Mouse (Mus musculus) left cerebral cortex, postnatal 14 days (tissue): ENCODE results near the gene Fgd6. TPM values are rescaled to one million over a fixed set of nuclear protein-coding genes. Genes with fewer than 3 reads are reported as not detected.

Experiments
- DNase-seq, 2 experiments: peaks; one replicate each; pipeline ENCODE4 v3.0.0; 2021 to 2022; ENCODE audit warnings: low spot score in 2 of 2, mixed read lengths in 1 of 2
- intact Hi-C: fragments of 180-260 bp; cut with DNase I; formaldehyde crosslinking; loops from one replicate; pipeline ENCODE4 v1.15.1; 2025
- long read RNA-seq, 2 experiments: library from polyadenylated mRNA; stranded (forward); transcript quantifications; one replicate each; pipeline ENCODE4 v2.0.0; 2021
- total RNA-seq, 2 experiments: library from RNA; stranded (reverse); gene quantifications; 2 replicates each; pipeline ENCODE4 v1.2.3; 2021

The Fgd6 gene
- 1 to 10 TPM; 8.4 to 8.9 TPM for total RNA-seq
- long read RNA-seq, experiment 1, partial matches to known transcripts: 0 of 2 reads
- long read RNA-seq, experiment 1, other reads (novel, unspliced or antisense): 2 of 2 reads
- long read RNA-seq, experiment 2, partial matches to known transcripts: 0 of 1 reads
- long read RNA-seq, experiment 2, other reads (novel, unspliced or antisense): 1 of 1 reads

- peak; percentile 99 for DNase-seq
- intact Hi-C loops: loop anchor here (1.0 to 5.0 kb wide), 2 partner anchors 61 to 79 kb away; no protein-coding TSS in a partner anchor
These were observed at the start of gene Fgd6, which contains the start of gene Vezt for GRCm38 (mm10) chr10:94035658-94036374. Fgd6 (plus strand) TSS chr10:94036001. Vezt (minus strand) TSS chr10:94035817.

GRCm38 (mm10) chr10:93994136-93994535 lies 41.7 kb upstream of the Fgd6 start:
- DNase-seq: no peak
- intact Hi-C loops: no loop called here

GRCm38 (mm10) chr10:93995100-93995499 lies 40.7 kb upstream of the Fgd6 start:
- no peak for DNase-seq
- intact Hi-C loops: no loop called here

GRCm38 (mm10) chr10:93999357-93999756 lies 36.4 kb upstream of the Fgd6 start:
- intact Hi-C loops: no loop called here

GRCm38 (mm10) chr10:94000223-94000622 lies 35.6 kb upstream of the Fgd6 start:
- intact Hi-C loops: no loop called here

More at GRCm38 (mm10) chr10:93999357-93999756, 36.4 kb upstream of the Fgd6 start:
- no peak for DNase-seq

GRCm38 (mm10) chr10:94008356-94008755 lies 27.4 kb upstream of the Fgd6 start:
- intact Hi-C loops: no loop called here
- no peak for DNase-seq

More at GRCm38 (mm10) chr10:94000223-94000622, 35.6 kb upstream of the Fgd6 start:
- no peak for DNase-seq

GRCm38 (mm10) chr10:94009991-94010679 lies 25.7 kb upstream of the Fgd6 start:
- no peak for DNase-seq
- intact Hi-C loops: no loop called here

- intact Hi-C loops: no loop called here
These were observed 24.8 kb upstream of the Fgd6 start for GRCm38 (mm10) chr10:94011024-94011423.

GRCm38 (mm10) chr10:94013196-94013595 lies 22.6 kb upstream of the Fgd6 start:
- intact Hi-C loops: no loop called here

More at GRCm38 (mm10) chr10:94011024-94011423, 24.8 kb upstream of the Fgd6 start:
- DNase-seq: no peak

GRCm38 (mm10) chr10:94014200-94014599 lies 21.6 kb upstream of the Fgd6 start:
- intact Hi-C loops: no loop called here
- no peak for DNase-seq

More at GRCm38 (mm10) chr10:94013196-94013595, 22.6 kb upstream of the Fgd6 start:
- DNase-seq: peak; percentile 64 to 76

GRCm38 (mm10) chr10:94017455-94017854 lies 18.3 kb upstream of the Fgd6 start:
- no peak for DNase-seq
- intact Hi-C loops: no loop called here

- intact Hi-C loops: no loop called here
- DNase-seq: peak in 1 of 2 experiments; percentile 12
These were observed 15.2 kb upstream of the Fgd6 start for GRCm38 (mm10) chr10:94020587-94020986.

- intact Hi-C loops: no loop called here
- DNase-seq: no peak
These were observed 14.7 kb upstream of the Fgd6 start for GRCm38 (mm10) chr10:94021059-94021458.

GRCm38 (mm10) chr10:94025079-94025478 lies 10.7 kb upstream of the Fgd6 start:
- no peak for DNase-seq
- intact Hi-C loops: no loop called here

GRCm38 (mm10) chr10:94028493-94028892 lies 7.3 kb upstream of the Fgd6 start:
- DNase-seq: no peak
- intact Hi-C loops: no loop called here

- intact Hi-C loops: no loop called here
- DNase-seq: no peak
These were observed 4.6 kb upstream of the Fgd6 start for GRCm38 (mm10) chr10:94031164-94031563.

- intact Hi-C loops: loop anchor here (5.0 kb wide), 1 partner anchor 62 kb away; no protein-coding TSS in a partner anchor
- DNase-seq: peak in 1 of 2 experiments; percentile 39
These were observed 734 bp upstream of the Fgd6 start for GRCm38 (mm10) chr10:94034876-94035657.

GRCm38 (mm10) chr10:94036375-94036758 lies 566 bp downstream of the Fgd6 start:
- intact Hi-C loops: loop anchor here (1.0 to 5.0 kb wide), 2 partner anchors 61 to 79 kb away; no protein-coding TSS in a partner anchor
- DNase-seq: peak in 1 of 2 experiments; percentile 20

GRCm38 (mm10) chr10:94037196-94037595 lies 1.4 kb downstream of the Fgd6 start:
- intact Hi-C loops: loop anchor here (5.0 kb wide), 1 partner anchor 60 kb away; no protein-coding TSS in a partner anchor
- DNase-seq: no peak
